Mouse (Mus musculus) cerebellum, adult 11-12 months (tissue): ENCODE data around the gene Ctsw.

Experiments used
- DNase-seq: peaks from one replicate; pipeline ENCODE4 v3.0.0; 2022

Gene Ctsw

DNA sequence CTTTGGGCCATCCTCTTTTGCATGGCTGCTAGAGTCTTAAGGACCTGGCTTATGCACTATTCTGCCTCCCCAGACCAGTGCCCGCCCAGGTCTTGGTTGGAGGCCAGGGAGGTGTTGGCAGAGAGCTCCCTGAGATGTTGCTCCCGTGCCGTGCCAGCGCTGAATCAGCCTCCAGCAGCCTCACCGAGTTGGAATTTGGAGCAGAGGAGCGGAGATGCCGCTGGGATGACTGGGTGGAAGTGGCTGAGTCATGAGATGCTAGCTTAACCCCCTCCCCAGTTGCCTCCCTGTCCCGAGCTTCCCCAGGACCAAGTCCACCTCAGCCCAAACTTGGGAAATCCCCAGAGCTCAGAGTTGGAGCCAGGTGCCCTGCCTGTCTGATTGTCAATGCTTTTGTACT, 38.5 kb downstream of the Ctsw start:
- peak; percentile 70 for DNase-seq

- DNase-seq = no peak
Measured at GRCm38 (mm10) chr19:5429219-5429618, 39.1 kb downstream of the Ctsw start.

- DNase-seq = no peak
Measured at GRCm38 (mm10) chr19:5428083-5428482, 40.2 kb downstream of the Ctsw start.

DNA sequence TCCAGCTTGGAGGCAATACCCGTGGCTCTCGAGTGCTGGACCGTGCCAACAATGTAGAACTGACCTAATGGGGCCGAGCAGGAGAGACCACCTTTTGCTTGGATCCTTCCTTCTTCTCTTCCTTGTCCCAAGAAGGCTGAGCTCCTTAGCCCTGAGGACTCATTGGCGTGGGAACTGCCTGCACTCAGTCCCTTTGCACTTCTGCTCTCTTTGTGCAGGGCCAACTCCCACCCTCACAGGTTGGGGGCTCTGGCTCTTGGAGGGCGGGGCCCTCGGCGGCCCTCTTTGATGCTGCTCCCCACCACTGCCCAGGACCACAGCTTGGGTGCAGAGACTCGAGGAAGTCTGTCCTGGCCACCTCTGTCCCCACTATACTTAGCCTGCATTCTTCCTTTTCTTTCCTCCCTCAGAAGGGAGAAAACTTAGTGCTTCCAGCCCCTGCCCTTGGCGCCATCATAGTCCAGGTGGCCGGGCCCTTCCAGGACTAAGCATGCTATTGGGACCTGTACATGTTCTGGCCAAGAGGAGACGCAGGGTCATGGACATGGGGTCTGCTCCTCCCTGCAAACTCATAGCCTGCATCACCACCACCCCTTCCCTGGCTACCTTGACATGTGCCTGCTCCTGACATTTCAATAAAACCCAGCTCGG, 41.5 kb downstream of the Ctsw start:
- peak; percentile 48 for DNase-seq

- peak; percentile 74 for DNase-seq
Measured at GRCm38 (mm10) chr19:5425906-5426565, 42.3 kb downstream of the Ctsw start.

DNA sequence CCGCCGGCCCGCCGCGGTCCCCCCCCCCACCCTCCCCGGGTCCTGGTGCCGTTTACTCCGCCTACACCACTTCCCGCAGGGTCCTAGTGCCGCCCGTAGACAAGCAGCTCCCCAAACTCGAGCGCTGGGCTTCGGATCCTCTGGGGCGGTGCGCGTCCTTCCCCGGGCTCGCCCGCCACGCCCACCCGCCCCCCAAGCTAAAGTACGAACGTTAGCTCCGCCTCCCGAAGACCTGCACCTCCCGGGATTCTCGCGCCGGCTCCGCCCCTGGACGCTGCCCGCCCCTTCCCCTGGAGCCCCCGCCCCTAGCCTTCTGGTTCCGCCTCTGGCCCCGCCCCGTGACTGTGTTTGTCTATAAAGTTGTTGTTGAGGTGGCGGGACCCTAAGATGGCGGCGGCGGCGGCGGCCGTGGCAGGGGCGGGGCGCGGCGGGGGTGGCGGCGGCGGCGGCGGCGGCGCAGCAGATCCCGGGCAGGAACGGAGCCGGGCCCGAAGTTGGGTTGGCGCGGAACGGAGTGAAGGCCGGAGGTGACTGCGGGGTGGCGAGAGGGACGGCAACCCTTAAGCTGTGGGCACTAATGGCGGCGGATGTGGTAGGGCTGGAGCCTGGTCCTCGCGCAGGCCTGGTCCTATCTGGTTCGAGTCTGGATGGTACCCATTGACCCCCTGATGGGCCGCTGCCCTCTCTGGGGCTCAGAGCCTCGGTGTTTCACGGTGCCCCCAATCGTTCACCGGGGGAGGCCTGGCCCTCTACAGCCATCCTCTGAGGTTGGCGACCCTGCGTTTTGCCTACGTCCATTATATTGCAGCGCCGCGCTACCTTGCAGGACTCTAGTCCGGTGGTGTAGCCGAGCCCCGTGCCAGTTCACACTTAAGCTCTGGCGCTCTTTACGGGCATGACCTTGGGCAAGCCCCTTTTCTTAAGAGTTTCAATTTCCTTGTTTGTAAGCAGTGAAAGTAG, 43.2 kb downstream of the Ctsw start, which contains the start of the genes Drap1 and AI837181:
Gene Drap1 (minus strand): TSS at position 198 of the 960 bp plus-strand sequence.
Gene AI837181 (plus strand): TSS at position 363 of the 960 bp plus-strand sequence.
- DNase-seq = peak; percentile 90

GRCm38 (mm10) chr19:5424092-5424781, 44.1 kb downstream of the Ctsw start:
- DNase-seq = peak; percentile 86

DNA sequence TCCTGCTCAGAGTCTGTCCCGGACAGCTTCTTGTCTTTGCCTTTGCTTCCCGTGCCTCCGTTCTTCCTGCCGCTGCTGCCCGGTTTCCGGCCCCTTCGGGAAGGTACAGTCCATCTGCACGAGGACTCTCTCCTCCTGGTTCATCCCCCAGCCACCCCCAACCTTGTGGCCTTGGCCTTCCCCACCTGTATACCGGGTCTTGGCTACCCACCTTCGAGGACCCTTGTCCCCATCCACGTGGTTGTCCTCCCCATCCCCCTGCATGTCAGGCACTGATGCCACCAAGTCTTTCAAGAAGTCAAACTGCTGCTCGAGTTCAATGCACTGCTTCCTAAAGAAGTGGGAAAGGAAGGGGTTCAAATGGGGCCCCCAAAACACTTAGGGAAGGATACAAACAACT, 44.7 kb downstream of the Ctsw start:
- peak; percentile 57 for DNase-seq

GRCm38 (mm10) chr19:5422895-5423443, 45.3 kb downstream of the Ctsw start:
- DNase-seq = peak; percentile 61

- peak; percentile 71 for DNase-seq
Measured at GRCm38 (mm10) chr19:5422267-5422666, 46.0 kb downstream of the Ctsw start.

- DNase-seq = no peak
Measured at GRCm38 (mm10) chr19:5421784-5422183, 46.5 kb downstream of the Ctsw start.

GRCm38 (mm10) chr19:5420579-5420978, 47.7 kb downstream of the Ctsw start:
- no peak for DNase-seq

DNA sequence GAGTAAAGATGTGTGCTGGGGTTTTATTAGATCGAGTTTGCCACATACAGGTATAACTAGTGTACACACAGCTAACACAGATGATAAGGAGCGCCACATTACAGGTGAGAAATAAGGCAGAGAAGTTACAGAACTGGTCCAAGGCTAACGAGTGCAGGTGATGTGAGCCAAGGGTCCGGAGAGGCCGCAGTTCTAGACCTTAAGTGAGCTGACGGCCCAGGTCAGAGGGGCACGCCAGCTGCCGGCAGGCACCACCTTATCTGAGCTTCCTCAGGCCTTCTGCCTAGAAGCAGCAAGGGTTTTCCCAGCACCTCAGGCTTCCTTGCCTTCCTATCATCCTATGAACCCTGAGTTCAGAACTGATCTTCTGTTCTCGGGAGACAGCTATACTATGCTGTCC, 48.7 kb downstream of the Ctsw start:
- no peak for DNase-seq

DNA sequence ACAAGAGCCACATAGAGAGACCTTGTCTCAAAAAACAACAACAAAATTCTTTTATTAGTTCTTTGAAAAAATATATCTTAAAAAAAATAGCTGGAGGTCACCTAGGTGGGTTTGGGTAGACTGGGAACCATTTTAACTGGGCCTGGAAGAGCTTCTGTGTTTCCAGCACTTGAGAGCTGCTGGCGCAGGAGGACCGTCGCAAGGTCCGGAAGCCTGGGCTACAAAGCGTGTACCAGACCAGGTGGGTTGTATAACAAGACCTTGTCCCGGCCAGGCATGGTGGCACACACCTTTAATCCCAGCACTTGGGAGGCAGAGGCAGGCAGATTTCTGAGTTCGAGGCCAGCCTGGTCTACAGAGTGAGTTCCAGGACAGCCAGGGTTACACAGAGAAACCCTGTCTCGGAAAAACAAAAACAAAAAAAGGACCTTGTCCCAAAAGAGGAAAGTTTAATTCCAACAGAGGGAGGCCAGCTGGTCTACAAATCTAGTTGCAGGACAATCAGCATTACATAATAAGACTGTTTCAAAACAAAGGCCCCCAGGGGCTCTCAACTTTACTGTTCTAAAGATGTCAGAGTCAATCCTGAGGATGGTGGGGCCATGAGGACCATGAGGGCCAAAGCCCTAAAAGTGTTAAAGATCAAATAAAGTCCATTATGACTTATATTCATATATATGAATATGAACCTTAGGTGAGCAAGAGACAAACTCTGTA, 49.4 kb downstream of the Ctsw start:
- DNase-seq = no peak
